Mouse (Mus musculus): ENCODE measurements around the gene Rspo1. TPM values are rescaled to one million over a fixed set of nuclear protein-coding genes. Genes with fewer than 3 reads are reported as not detected.

Rspo1 gene
- polyA plus RNA-seq, 1 experiment from 2014 or later = 4.9 TPM

DNA sequence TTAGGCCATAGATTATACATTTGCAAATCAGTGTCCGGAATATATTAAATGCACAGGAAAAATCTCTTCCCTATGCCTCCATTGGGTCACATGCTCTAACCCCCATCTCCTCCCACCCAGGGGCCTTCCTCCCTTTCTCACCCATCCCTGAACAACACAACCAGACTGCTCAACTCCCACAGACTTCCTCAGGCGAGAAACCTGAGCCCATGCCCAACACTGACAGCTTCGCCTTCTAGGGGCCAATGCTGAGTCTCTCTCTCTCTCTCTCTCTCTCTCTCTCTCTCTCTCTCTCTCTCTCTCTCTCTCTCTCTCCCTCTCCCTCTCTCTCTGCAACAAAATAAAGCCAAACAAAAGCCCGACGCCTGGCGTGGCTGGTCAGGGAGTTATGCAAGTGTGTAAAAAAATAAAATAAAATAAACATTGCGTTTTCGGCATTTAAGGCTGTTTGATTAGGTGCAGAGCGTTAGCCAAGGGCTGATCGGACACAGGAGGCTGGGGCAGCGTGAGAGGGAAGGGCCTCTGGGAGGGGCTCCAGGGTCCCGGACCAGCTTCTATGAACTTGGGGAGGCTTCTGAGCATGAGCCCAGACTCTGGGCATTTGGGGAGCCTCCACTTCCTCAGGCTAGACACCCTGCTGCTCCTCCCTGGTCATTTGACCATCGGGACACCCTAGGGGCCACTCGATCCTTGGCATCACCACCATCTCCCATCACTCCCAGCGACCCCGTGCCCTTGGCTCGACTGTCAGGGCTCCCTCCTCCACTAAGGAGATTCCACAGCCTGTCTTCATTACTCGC is 1.2 kb upstream of the Rspo1 start:
- ATAC-seq (replicated peaks; ENCODE audit: low FRiP score) (no peak), DNase-seq (ENCODE audit: low spot score) (no peak)
- no peak overlapping the region for H3K4me3 ChIP-seq (ENCODE audit: low read depth, low read length)
- H3K9me3 ChIP-seq (ENCODE audit: control insufficient read depth, low read length) = no peaks in the 10 kb centered on the region
- peaks cover 6% of the 10 kb centered on the region for H3K4me1 ChIP-seq (replicated peaks; ENCODE audit: control insufficient read depth, insufficient read depth, low read length)
- H3K4me2 ChIP-seq = peak overlapping the region; percentile 12; the same call in 1 of the 2 replicates
- no peak overlapping the region for H3K9ac ChIP-seq (ENCODE audit: low read depth, low read length)
- H3K36me3 ChIP-seq (ENCODE audit: control insufficient read depth, insufficient read depth, low read length) = no peaks in the 10 kb centered on the region
- 12% methylated on average over 18 of the region's 18 CpGs for WGBS
- H3K27ac ChIP-seq (ENCODE audit: low read depth, low read length) = no peak overlapping the region
- peaks cover 79% of the 10 kb centered on the region for H3K27me3 ChIP-seq (replicated peaks; ENCODE audit: control insufficient read depth, insufficient read depth, low read length)

DNA sequence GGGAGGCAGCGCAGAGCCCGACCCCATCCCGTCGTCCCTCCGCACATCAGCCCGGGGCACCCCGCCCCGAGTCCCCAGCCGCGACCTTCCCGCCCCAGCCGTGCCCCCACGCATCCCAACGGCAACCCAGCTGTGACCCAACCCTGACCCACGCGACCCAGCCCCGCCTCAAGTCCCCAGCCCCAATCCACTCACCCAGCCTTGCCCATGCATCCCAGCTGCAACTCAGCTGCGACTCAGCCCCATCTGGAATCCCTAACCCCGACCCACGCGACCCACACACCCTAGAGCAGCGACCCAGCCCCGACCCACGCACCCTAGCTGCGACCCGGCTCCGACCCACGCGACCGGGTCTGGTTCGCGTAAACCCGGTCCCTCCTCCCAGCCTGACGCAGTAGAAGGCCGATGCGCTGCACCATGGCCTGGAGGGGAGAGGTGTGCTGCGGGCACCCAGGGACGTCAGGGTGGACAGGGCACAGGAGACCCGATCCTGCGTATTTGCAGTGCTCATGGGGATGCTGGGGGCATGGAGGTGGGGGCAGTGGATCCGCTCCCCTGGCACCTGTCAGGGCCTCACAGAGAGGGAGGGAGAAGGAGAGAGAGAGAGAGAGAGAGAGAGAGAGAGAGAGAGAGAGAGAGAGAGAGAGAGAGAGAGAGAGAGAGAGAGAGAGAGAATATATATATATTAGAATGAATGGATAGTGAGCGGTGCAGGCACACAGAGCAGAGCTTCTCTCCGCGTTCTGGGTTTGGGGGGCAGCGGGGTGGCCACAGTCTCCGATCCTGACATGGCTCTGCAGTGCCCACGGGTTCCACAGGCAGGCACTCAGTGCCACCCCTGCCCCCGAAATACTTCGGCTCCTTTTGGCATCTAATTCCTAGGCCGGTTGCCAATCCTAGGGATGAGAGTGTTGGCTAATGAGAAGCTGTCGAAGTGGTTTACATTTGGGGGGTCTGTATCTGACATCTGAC is 795 bp downstream of the Rspo1 start:
- peaks cover 94% of the 10 kb centered on the region for H3K27me3 ChIP-seq (replicated peaks; ENCODE audit: control insufficient read depth, insufficient read depth, low read length)
- H3K36me3 ChIP-seq (ENCODE audit: control insufficient read depth, insufficient read depth, low read length) = no peaks in the 10 kb centered on the region
- no peak for ATAC-seq (replicated peaks; ENCODE audit: low FRiP score)
- H3K4me2 ChIP-seq = peak overlapping the region; percentile 63
- WGBS = 6% methylated on average over 51 of the region's 51 CpGs
- H3K9ac ChIP-seq (ENCODE audit: low read depth, low read length) = no peak overlapping the region
- H3K9me3 ChIP-seq (ENCODE audit: control insufficient read depth, low read length) = no peaks in the 10 kb centered on the region
- DNase-seq (ENCODE audit: low spot score) = no peak
- H3K4me3 ChIP-seq (ENCODE audit: low read depth, low read length) = peak overlapping the region; percentile 50
- H3K4me1 ChIP-seq (replicated peaks; ENCODE audit: control insufficient read depth, insufficient read depth, low read length) = peaks cover 6% of the 10 kb centered on the region
- no peak overlapping the region for H3K27ac ChIP-seq (ENCODE audit: low read depth, low read length)

DNA sequence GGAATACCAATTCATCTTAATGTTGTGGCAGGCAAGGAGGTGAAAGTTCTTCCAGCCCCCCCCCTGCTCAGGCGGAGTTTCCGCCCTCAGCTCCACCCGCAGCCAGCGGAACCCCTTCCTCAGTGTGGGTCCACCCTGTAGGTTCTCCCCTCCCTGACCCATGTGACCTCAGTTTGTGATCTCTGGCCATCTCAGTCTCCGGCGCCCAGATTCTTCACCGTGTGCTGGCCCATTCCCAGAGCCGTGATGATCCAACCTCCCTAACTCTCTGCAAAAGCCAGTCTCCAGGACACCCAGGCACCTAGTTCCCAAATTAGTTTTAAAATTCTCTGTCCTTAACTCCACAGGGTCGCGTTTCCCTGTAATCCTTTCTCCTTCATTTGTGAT is 1.5 kb downstream of the Rspo1 start:
- Histone ChIP-seq H3K4me1 (replicated peaks; ENCODE audit: control insufficient read depth, insufficient read depth, low read length) (peaks cover 6% of the 10 kb centered on the region), H3K36me3 (ENCODE audit: control insufficient read depth, insufficient read depth, low read length) (no peaks in the 10 kb centered on the region), H3K4me2 (no peak overlapping the region; the same call in 1 of the 2 replicates), H3K27me3 (replicated peaks; ENCODE audit: control insufficient read depth, insufficient read depth, low read length) (peaks cover 91% of the 10 kb centered on the region), H3K27ac (ENCODE audit: low read depth, low read length) (no peak overlapping the region), H3K9ac (ENCODE audit: low read depth, low read length) (no peak overlapping the region), H3K9me3 (ENCODE audit: control insufficient read depth, low read length) (no peaks in the 10 kb centered on the region), H3K4me3 (ENCODE audit: low read depth, low read length) (no peak overlapping the region)
- DNase-seq (ENCODE audit: low spot score) = no peak
- 8% methylated on average over 10 of the region's 10 CpGs for WGBS
- no peak for ATAC-seq (replicated peaks; ENCODE audit: low FRiP score)

DNA sequence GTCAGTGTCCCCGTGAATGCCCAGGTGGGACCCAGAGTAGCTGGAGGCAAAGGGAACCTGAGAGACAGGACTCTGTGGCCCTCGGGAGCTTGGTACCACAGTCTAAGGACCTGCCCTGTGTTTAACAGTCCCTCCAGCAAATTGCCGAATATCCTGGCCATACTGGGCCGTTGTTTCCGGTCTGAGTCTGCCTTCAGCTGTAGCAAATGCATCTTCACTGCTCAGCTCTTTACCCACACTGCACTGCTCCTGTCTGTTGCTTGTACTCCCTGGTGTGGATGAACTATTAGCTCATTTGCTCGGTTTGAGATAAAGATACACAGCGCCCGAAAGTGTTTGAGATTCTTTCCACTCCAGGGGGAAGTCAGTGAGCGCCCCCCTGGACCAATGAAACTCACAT is 2.2 kb downstream of the Rspo1 start:
- WGBS = 11% methylated on average over 9 of the region's 9 CpGs
- Histone ChIP-seq H3K4me2 (no peak overlapping the region), H3K4me3 (ENCODE audit: low read depth, low read length) (no peak overlapping the region), H3K36me3 (ENCODE audit: control insufficient read depth, insufficient read depth, low read length) (no peaks in the 10 kb centered on the region), H3K9ac (ENCODE audit: low read depth, low read length) (no peak overlapping the region), H3K27me3 (replicated peaks; ENCODE audit: control insufficient read depth, insufficient read depth, low read length) (peaks cover 85% of the 10 kb centered on the region), H3K4me1 (replicated peaks; ENCODE audit: control insufficient read depth, insufficient read depth, low read length) (peaks cover 6% of the 10 kb centered on the region), H3K27ac (ENCODE audit: low read depth, low read length) (no peak overlapping the region), H3K9me3 (ENCODE audit: control insufficient read depth, low read length) (no peaks in the 10 kb centered on the region)
- no peak for ATAC-seq (replicated peaks; ENCODE audit: low FRiP score)
- no peak for DNase-seq (ENCODE audit: low spot score)

DNA sequence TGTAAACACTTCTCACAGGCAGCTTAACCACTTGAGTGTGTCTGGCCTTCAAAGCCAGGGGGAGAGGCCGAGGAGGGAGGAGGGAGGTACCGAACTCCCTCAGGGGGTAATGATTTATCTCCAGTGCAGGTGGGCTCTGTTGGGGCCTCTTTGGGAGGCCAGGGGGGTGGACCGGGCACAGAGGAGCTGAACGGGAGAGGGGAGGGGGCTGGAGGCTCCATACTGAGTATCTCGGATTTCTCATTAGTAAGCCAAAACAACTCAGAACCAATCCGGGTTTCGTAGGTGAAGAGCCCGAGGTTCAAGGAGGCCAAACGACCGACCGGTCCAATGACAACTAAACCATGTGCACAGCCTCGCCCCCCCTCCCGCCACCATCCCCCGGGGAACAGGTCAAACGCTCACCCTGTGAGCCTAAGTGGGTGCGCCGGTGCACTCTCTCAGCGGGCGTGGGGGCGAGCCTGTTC is 3.6 kb downstream of the Rspo1 start:
- 9% methylated on average over 20 of the region's 20 CpGs for WGBS
- Histone ChIP-seq H3K4me2 (peak overlapping the region; percentile 45), H3K4me1 (replicated peaks; ENCODE audit: control insufficient read depth, insufficient read depth, low read length) (peaks cover 6% of the 10 kb centered on the region), H3K4me3 (ENCODE audit: low read depth, low read length) (0 out of 2 replicates have a peak overlapping the region, but pooled peaks have one; percentile 8), H3K27me3 (replicated peaks; ENCODE audit: control insufficient read depth, insufficient read depth, low read length) (peaks cover 72% of the 10 kb centered on the region), H3K27ac (ENCODE audit: low read depth, low read length) (no peak overlapping the region), H3K9me3 (ENCODE audit: control insufficient read depth, low read length) (no peaks in the 10 kb centered on the region), H3K9ac (ENCODE audit: low read depth, low read length) (no peak overlapping the region), H3K36me3 (ENCODE audit: control insufficient read depth, insufficient read depth, low read length) (no peaks in the 10 kb centered on the region)
- no peak for ATAC-seq (replicated peaks; ENCODE audit: low FRiP score)
- no peak for DNase-seq (ENCODE audit: low spot score)

DNA sequence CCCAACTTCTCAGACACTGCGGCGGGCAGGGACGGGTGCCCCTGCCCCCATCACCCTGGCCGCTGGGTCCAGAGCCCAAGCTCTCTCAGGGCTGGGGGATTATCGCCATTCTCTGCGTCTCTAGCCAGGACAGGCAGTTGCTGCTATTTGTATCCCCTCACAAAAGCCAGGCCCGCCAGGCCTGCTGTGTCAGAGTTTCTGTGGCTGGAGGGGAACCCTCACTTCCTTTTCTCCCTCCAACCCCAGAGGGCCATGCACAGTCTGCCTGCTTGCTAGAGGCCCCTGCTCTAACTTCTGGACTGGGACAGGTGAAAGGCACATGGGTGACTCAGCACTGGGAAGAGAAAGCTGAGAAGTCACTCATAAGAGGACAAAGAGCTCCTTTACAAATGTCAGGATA is 4.1 kb downstream of the Rspo1 start:
- Histone ChIP-seq H3K9me3 (ENCODE audit: control insufficient read depth, low read length) (no peaks in the 10 kb centered on the region), H3K4me2 (peak overlapping the region; percentile 45), H3K9ac (ENCODE audit: low read depth, low read length) (no peak overlapping the region), H3K4me3 (ENCODE audit: low read depth, low read length) (0 out of 2 replicates have a peak overlapping the region, but pooled peaks have one; percentile 8), H3K36me3 (ENCODE audit: control insufficient read depth, insufficient read depth, low read length) (no peaks in the 10 kb centered on the region), H3K27ac (ENCODE audit: low read depth, low read length) (no peak overlapping the region), H3K27me3 (replicated peaks; ENCODE audit: control insufficient read depth, insufficient read depth, low read length) (peaks cover 67% of the 10 kb centered on the region), H3K4me1 (replicated peaks; ENCODE audit: control insufficient read depth, insufficient read depth, low read length) (peaks cover 6% of the 10 kb centered on the region)
- ATAC-seq (replicated peaks; ENCODE audit: low FRiP score) (no peak), DNase-seq (ENCODE audit: low spot score) (no peak)
- 8% methylated on average over 7 of the region's 7 CpGs for WGBS

DNA sequence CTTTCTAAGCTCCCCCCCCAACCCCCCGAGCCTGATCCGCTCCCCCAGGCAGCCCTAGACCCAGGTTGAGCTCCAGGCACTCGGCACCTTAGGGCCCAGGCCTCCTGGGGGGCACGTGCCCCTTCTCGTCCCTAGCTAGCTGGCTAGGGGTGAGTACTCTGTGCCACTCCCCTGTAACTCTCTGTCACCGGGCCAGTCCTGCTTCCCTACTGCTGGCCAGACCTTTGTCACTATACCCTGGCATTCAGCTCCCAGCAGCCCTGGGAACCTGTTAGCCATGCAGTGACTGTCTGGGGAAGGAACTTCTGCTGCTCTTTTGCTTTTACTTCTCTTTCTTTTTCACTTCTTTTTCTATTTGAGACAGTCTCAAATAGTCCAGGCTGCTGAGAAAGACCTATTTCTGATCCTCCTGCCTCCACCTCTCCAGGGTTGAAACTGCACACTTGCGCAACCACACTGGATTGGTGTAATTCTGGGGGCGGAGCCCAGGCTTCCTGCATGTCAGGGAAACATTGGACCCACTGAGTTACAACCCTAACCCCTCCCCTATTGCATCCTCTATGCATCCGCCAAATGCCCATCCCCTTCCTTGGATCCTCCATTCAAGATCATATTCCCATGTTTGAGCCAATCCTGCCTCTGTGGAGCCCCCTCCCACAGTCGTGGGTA is 11.4 kb downstream of the Rspo1 start:
- Histone ChIP-seq H3K4me2 (no peak overlapping the region), H3K4me3 (ENCODE audit: low read depth, low read length) (no peak overlapping the region), H3K27ac (ENCODE audit: low read depth, low read length) (no peak overlapping the region), H3K36me3 (ENCODE audit: control insufficient read depth, insufficient read depth, low read length) (no peaks in the 10 kb centered on the region), H3K4me1 (replicated peaks; ENCODE audit: control insufficient read depth, insufficient read depth, low read length) (0 out of 2 replicates have a peak, but pooled peaks cover under 1% of the 10 kb centered on the region), H3K9me3 (ENCODE audit: control insufficient read depth, low read length) (no peaks in the 10 kb centered on the region), H3K9ac (ENCODE audit: low read depth, low read length) (no peak overlapping the region), H3K27me3 (replicated peaks; ENCODE audit: control insufficient read depth, insufficient read depth, low read length) (peaks cover 5% of the 10 kb centered on the region)
- WGBS = 74% methylated on average over 10 of the region's 10 CpGs
- ATAC-seq (replicated peaks; ENCODE audit: low FRiP score) (no peak), DNase-seq (ENCODE audit: low spot score) (no peak)

DNA sequence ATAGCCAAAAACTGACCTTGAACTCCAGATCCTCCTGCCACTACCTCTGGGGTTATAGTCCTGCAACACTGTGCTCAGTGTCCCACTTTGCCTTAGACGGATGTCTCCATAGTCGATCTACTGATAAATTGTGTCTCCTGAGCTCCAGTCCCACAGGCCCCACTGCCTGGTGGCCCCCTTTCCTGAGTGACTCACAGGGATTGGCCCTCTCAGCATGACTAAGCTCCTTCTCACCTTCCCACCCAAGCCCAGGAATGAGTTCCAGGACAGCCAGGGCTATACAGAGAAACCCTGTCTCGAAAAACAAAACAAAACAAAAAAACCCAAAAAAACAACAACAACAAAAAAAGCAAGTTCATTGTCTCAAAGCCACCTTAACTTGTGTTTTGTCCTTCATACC is 13.3 kb downstream of the Rspo1 start:
- ATAC-seq (replicated peaks; ENCODE audit: low FRiP score) (no peak), DNase-seq (ENCODE audit: low spot score) (no peak)
- Histone ChIP-seq H3K27me3 (replicated peaks; ENCODE audit: control insufficient read depth, insufficient read depth, low read length) (peaks cover 8% of the 10 kb centered on the region), H3K27ac (ENCODE audit: low read depth, low read length) (no peak overlapping the region), H3K4me2 (no peak overlapping the region), H3K4me1 (replicated peaks; ENCODE audit: control insufficient read depth, insufficient read depth, low read length) (0 out of 2 replicates have a peak, but pooled peaks cover 2% of the 10 kb centered on the region), H3K9me3 (ENCODE audit: control insufficient read depth, low read length) (no peaks in the 10 kb centered on the region), H3K9ac (ENCODE audit: low read depth, low read length) (no peak overlapping the region), H3K36me3 (ENCODE audit: control insufficient read depth, insufficient read depth, low read length) (no peaks in the 10 kb centered on the region), H3K4me3 (ENCODE audit: low read depth, low read length) (no peak overlapping the region)
- 70% methylated on average over 3 of the region's 3 CpGs for WGBS

All from liver, embryonic 11.5 days (tissue).